Mouse (Mus musculus): ENCODE results near the gene Necab2.

DNA sequence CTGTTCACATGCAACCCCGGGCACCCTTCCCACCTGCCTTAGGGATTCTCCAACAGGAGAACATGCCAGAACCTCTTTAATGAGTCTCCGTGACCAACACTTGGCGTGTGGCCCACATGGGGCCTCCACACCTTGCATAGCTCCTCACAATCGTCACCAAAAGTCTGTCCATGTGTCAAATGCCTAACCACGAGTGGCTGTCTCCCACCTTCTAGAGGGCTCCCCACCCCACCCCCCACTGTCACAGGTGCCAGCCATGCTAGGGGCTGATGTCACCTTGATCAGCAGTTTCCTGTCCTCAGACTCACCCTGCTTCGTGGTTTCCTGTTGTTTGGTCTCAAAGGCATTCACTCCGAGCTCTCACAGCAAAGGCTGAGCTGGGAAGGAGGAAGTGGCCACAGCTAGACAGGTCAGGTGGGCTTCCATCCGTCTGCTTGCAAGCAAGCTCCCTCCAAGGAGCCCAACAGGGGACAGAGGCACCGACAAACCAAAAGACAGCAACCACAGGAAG, 22.8 kb upstream of the Necab2 start:
- TF ChIP-seq CTCF (IDR thresholded peaks at IDR 0.05; ENCODE audit: borderline replicate concordance, insufficient read depth, low read length) (no peak), POLR2A (IDR thresholded peaks at IDR 0.05; ENCODE audit: low read depth, low read length) (no peak)
